Mouse (Mus musculus) retina, postnatal 7 days (tissue): ENCODE results near the gene Clec11a.
A peak's percentile ranks its signal among the peaks of the same experiment; 100 is the strongest.
"Not testable (repeated sequence)": the region's sequence is repeated elsewhere in the genome, so short reads cannot be mapped to it uniquely, and the experiment has no call there.

Experiments
- DNase-seq: peaks from one replicate; pipeline ENCODE4 v3.0.0-alpha.2; 2012; ENCODE audit warnings: low read depth, low spot score

Clec11a gene

GRCm38 (mm10) chr7:44326614-44327013 lies 19.9 kb upstream of the Clec11a start:
- no peak for DNase-seq

GRCm38 (mm10) chr7:44322290-44322689 lies 15.6 kb upstream of the Clec11a start:
- no peak for DNase-seq

GRCm38 (mm10) chr7:44320886-44321285 lies 14.2 kb upstream of the Clec11a start:
- DNase-seq: no peak

GRCm38 (mm10) chr7:44317913-44318312 lies 11.2 kb upstream of the Clec11a start:
- no peak for DNase-seq

DNA sequence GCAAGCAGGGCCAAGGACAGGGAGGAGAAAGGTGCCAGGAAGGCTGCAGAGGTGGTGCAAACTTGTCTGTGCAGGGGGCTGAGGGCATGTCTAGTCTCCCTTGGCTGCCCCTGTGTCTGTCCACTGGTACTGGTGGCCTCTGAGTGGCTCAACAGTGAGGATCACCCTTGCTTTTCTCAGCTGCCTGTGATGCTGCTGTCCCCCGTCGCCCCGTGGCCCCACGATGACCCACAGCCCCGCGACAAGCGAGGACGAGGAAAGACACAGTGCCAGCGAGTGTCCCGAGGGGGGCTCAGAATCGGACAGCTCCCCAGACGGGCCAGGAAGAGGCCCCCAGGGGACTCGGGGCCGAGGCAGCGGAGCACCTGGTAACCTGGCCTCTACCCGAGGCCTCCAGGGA lies 5.8 kb upstream of the Clec11a start:
- no peak for DNase-seq

- DNase-seq: no peak
These were observed 5.1 kb upstream of the Clec11a start for GRCm38 (mm10) chr7:44311713-44312304.

DNA sequence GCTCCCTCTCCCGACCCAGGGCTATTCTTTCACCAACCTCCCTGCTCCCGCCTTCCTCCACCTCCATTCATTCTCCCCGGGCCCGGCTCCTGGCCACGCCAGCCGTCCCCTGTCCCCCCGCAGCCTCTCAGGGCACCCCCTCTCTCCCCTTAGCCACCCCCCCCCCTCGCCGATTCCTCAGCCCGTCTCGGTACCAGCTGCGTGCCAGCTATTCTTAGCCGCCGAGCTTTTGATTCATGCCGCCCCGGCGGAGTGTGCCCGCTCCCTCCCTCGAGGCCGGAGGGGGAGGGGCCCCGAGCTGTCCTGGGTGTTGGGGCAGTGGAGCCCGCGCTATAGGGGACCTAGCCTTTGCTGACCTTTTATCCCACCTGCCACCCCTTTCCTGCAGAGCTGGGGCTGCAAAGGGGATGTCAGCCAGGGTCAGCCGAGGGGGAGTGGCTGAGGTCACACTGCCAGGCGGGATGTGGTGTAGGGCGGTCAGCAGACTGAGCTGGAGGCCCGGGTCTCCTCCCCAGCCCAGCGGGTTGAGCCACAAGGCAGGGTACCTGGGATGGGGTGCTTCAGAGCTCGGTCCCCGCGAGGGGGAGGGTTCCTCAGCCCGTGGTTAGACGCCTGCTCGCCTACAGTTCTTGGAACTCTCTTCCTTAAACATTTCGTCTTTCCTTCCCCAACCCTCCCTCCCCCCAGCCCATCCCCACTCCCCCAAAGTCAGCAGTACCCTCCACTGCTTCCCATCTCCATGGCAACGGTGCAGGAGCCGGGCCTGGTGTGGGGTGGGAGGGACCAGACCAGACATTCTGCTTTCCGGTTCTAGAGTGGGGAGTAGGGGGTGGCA lies 4.4 kb upstream of the Clec11a start:
- no peak for DNase-seq

DNA sequence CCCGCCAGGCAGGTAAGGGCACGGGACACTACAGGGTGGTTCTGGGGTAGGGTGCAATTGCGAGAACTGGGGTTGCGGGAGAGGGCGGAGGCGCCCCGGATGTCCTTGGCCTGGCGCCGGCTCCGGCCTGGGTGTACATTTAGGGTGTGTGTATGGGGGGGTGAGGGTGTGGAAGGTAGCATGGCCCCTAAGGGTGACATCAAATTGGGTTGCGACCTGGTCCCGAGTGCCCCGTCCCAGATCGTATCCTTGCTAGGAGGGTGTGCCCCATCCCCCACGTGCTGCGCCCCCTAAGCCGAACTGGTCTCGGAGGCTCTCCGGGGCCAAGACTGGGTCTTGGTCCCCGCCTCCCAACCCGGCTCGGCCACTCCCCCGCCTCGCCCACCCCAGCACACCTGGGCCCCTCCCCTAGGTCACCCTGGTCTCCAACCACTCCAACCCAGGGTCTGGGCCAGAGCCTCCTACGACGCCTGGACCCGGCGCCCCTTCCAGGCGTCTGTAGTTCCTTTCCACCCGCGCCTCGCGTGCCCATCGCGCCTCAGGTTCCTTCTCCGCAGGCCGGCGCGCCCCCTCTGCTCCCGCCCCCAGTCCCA lies 3.7 kb upstream of the Clec11a start:
- no peak for DNase-seq

DNA sequence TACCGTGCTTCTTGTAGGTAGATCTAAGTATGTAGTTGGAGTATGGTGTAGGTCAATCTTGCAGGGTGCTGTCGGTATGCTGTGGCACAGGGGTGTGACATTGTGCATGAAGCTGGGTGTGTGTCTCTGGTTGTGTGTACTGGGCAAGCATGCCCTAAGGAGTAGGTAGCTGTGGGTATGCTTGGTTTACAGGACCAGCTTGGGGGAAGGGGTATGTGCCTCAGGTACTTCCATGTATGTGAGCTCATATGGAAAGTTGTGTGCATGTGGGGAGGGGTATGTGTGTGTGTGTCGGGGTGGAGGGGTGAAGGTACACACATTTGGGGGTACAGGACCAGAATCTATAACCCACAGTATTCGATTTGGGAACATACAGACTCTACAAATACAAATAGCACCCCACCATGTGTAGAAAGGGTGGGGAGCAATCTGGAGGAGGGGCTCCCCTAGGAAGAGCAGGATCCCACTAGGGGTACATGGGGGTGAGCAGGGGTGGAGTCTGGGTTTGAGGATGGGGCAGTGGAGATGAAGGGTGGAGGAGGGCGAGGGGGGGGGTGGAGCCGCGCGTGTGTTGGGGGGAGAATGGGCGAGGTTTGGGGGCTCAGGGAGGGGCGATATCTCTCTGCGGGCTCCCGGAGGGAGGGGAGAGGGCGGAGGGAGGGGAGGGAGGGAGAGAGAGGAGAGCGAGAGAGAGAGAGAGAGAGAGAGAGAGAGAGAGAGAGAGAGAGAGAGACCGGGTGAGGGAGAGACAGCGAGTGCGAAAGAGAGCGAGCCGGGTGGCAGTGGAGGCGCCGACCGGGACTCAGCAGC lies 3.0 kb upstream of the Clec11a start, which contains the start of gene Shank1:
Gene Shank1 (plus strand): TSS at position 779 of the 810 bp plus-strand sequence.
- DNase-seq: no peak

GRCm38 (mm10) chr7:44307261-44308020 lies 739 bp upstream of the Clec11a start:
- no peak for DNase-seq

DNA sequence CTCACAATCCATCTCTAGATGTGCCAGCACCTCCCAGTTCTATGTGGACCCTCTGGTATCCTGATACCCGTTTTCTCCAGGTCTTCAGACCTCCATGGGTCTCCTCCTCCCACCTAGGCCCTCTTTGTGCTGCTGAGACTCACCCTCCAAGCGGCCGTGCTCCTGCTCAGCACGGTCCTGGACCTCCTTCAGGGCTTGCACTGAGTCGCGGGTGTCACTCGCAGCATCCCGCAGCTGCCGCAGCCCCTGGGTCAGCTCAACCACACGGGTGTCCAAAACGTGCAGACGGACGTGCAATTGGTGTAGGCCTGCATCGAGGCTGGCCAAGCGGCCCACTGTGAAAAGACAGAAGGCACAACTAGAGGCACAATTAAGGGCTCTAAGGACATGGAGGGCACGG lies 1.0 kb downstream of the Clec11a start:
- no peak for DNase-seq

DNA sequence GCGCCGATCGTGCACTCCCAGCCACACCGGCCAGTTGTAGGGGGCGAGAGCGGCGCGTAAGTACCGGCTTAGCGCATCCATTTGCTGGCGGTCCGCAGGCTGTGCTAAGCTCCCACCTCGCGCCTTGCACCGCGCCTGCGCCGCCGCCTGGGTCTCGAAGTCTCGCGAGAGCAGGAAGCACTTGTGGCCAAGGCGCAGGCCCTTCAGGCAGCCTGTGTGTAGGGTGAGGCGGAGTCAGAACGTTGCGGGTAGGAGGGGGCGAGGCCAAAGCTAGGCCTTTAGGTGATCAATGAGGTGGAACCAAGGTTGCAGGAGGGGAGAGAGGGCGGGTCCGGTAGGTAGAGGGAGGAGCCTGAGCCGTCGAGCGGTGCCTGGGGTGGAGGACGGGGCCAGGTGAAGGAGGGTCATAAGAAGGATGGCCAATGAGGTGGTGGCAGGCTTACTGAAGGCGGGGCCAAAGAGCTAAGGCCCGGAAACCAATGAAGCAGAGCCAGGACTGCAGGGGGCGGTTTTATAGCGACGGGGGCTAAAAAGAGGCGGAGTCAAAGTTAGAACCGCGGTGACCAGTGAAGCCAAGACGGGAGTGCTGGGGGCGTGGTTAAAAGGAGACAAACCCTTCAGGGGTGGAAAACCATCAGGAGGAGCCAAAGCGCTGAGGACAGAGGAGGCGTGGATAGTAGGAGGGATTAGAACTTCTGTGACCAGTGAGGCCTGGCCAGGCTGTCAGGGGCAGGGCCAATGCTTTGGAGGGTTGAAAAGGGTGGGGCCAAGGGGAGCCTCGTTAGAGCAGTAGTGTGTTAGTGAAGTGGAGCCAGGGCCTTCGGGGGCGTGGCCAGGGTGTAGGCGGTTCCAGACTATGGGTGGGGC lies 1.7 kb downstream of the Clec11a start:
- peak; percentile 98 for DNase-seq

GRCm38 (mm10) chr7:44304463-44304774 lies 2.3 kb downstream of the Clec11a start:
- DNase-seq: no peak

DNA sequence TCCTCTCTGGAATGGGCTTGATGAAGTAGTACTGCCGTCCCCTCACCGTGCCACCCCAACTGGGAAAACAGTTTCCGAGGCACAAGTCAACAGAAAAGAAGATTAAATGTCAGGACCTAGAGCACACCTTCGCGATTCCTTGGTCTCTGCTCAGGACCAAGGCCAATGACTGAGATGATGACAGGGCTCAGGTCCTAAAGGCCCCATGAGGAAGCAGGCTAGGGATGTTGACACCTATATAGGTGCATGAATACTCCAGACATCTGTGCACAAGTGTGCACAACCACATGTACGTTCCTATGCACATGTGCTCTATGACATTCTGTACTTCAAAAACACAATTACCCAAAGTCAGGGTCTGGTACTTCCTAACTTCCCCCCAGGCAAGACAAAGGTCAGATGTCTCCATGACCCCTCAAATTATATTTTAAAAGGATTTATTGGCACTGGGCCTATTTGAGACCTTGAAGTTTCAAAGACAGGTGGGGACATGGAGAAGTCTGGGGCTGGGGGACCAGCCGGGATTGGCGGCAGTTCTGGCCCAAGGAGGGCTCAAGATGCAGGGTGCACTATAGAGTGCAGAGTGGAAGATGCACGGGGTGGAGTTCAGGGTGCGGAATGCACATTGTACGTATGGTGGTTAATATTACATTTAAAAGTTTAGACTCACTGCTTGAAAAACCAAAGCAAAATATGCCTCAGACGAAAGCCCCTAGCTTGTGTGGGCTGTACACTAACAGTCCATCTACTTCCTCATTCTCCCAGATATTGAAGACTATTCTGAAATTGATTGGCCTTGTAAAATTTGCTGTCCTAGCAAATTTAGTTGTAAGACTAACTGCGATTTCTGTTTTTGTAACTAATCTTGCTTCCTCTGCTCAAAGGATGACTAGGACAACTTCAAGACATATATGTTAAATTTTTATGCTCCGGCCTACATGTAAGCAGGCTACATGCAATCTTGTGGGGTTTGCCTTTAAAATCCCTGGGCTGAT lies 3.1 kb downstream of the Clec11a start:
- DNase-seq: no peak

DNA sequence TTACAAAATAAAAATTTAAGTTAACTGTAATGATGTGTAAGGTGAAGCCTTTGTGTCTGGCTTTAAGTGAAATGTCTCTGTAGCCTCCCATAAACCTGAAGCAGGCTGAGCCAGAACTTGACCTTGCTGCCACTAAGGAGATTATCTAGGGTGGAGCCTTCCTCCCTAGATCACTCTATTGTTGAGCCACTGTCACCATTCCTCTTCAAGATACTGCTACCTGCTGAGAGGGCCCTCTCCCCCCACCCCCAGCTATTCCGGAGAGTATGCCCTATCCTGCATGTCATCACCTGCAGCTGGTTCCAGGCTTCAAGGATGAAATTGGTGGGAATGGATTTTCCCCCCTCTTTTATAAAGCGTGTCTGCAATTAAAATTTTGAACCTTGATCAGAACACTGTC lies 9.2 kb downstream of the Clec11a start:
- not testable (repeated sequence) for DNase-seq

GRCm38 (mm10) chr7:44291418-44291817 lies 15.3 kb downstream of the Clec11a start:
- DNase-seq: no peak

- no peak for DNase-seq
These were observed 15.7 kb downstream of the Clec11a start for GRCm38 (mm10) chr7:44290986-44291385.

DNA sequence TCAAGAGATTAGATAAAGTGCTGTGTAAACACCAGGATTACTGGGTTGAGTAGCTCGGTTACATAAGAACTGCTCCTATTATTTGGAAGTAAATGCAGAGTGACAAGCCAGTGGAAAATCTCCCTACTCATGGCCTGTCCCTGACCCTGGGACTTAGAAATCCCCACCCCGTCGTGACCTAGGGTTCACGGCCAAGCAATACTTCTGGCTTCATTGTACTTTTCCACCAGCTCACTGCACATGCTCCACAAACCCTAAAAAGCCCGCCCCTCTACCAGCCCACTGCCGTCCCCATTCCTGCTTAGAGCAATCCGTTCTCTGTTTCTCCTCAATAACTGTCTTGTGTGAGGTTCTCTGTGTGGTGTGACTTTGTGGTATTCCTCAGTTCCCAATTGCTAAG lies 18.9 kb downstream of the Clec11a start:
- no peak for DNase-seq

- DNase-seq: no peak
These were observed 25.1 kb downstream of the Clec11a start for GRCm38 (mm10) chr7:44281586-44281985.
